Mouse (Mus musculus) heart, adult 2 months (tissue): Measurements from ENCODE around the gene Pdgfb. TPM values are rescaled to one million over a fixed set of nuclear protein-coding genes. Genes with fewer than 3 reads are reported as not detected.

Experiments
- DNase-seq, 2 experiments: peaks; one replicate each; pipeline ENCODE4 v3.0.0; 2021
- H3K27ac ChIP-seq: fragments of 200-600 bp; 2 replicates; pipeline ENCODE4 v1.8.1; 2022
- H3K27me3 ChIP-seq: fragments of 200-500 bp; 2 replicates; pipeline ENCODE4 v1.6.1; 2012; ENCODE audit warnings: mild to moderate bottlenecking, low read length, inconsistent platforms, mixed read lengths; ENCODE audit not compliant: control insufficient read depth, insufficient read depth
- H3K36me3 ChIP-seq: fragments of 200-500 bp; 2 replicates; pipeline ENCODE4 v1.6.1; 2012; ENCODE audit warnings: low read length, inconsistent platforms; ENCODE audit not compliant: control insufficient read depth, insufficient read depth
- H3K4me1 ChIP-seq: fragments of 200-500 bp; 2 replicates; pipeline ENCODE4 v1.6.1; 2011; ENCODE audit warnings: low read length; ENCODE audit not compliant: control insufficient read depth, insufficient read depth
- H3K4me3 ChIP-seq: fragments of 200-600 bp; 2 replicates; pipeline ENCODE4 v1.8.1; 2022
- H3K79me2 ChIP-seq: fragments of 200-500 bp; replicated peaks from 2 replicates; pipeline ENCODE4 v1.6.1; 2012; ENCODE audit warnings: mild to moderate bottlenecking, inconsistent platforms, low read length, moderate library complexity, mixed read lengths; ENCODE audit not compliant: control insufficient read depth, insufficient read depth
- H3K9ac ChIP-seq: fragments of 200-500 bp; 2 replicates; pipeline ENCODE4 v1.6.1; 2012; ENCODE audit warnings: low read depth, mild to moderate bottlenecking, control low read depth, inconsistent platforms, low read length, mixed read lengths
- CTCF ChIP-seq: fragments of 200-600 bp; IDR thresholded peaks from 2 replicates; pipeline ENCODE4 v1.8.1; 2022; ENCODE audit warnings: antibody characterized with exemption, mild to moderate bottlenecking, moderate library complexity
- EP300 ChIP-seq: fragments of 200-500 bp; IDR thresholded peaks from 2 replicates; pipeline ENCODE4 v1.6.1; 2011; ENCODE audit warnings: low read depth, low read length, control low read depth; ENCODE audit not compliant: insufficient read depth
- POLR2A ChIP-seq: fragments of 200-500 bp; IDR thresholded peaks from 2 replicates; pipeline ENCODE4 v1.6.1; 2011; ENCODE audit warnings: mild to moderate bottlenecking, low read depth, low read length, control low read depth; ENCODE audit not compliant: insufficient read depth
- WGBS: fragments of 180-500 bp; shearing (Covaris S2); methylation state at CpG from one replicate; pipeline ENCODE4 v1.1.7; 2018; 5-methylcytosine and 5-hydroxymethylcytosine counted together
- intact Hi-C: fragments of 180-260 bp; cut with DNase I; formaldehyde crosslinking; loops from one replicate; pipeline ENCODE4 v1.15.1; 2025
- polyA plus RNA-seq: library from polyadenylated mRNA; depleted of rRNA; stranded (reverse); fragments of >200 nt; gene quantifications from 2 replicates; pipeline ENCODE4 v1.2.3, GENCODE M21; 2012
- total RNA-seq, 2 experiments: library from RNA; stranded (reverse); gene quantifications; 2 replicates each; pipeline ENCODE4 v1.2.3; 2021

Gene Pdgfb
- total and polyA plus RNA-seq, 3 experiments = 27.1 to 32.6 (median 27.3) TPM

- Histone ChIP-seq H3K4me1 (peaks cover 4% of the 10 kb centered on the region), H3K4me3 (peak overlapping the region; percentile 80), H3K9ac (peak overlapping the region; percentile 47; the same call in 1 of the 2 replicates), H3K27me3 (peaks cover 1% of the 10 kb centered on the region; the same call in 1 of the 2 replicates), H3K36me3 (no peaks in the 10 kb centered on the region), H3K79me2 (peaks cover 5% of the 10 kb centered on the region), H3K27ac (peak overlapping the region; percentile 96)
- TF ChIP-seq POLR2A (no peak), CTCF (no peak), EP300 (no peak)
- WGBS = 69% methylated on average over 7 of the region's 7 CpGs
- intact Hi-C loops = loop anchor here (2.0 kb wide), 1 partner anchor 61 kb away; no protein-coding TSS in a partner anchor
- DNase-seq = no peak
These were observed 605 bp upstream of the Pdgfb start for GRCm38 (mm10) chr15:80015211-80015952.

GRCm38 (mm10) chr15:80014031-80014320, 801 bp downstream of the Pdgfb start:
- Histone ChIP-seq H3K27ac (peak overlapping the region; percentile 96), H3K36me3 (no peaks in the 10 kb centered on the region), H3K9ac (peak overlapping the region; percentile 89), H3K79me2 (peaks cover 5% of the 10 kb centered on the region), H3K4me1 (peaks cover 1% of the 10 kb centered on the region), H3K27me3 (peaks cover 1% of the 10 kb centered on the region; the same call in 1 of the 2 replicates), H3K4me3 (peak overlapping the region; percentile 80)
- under 1% methylated on average over 37 of the region's 37 CpGs for WGBS
- no peak for TF ChIP-seq EP300
- no peak for TF ChIP-seq CTCF
- no peak for TF ChIP-seq POLR2A
- no peak for DNase-seq
- intact Hi-C loops = loop anchor here (1.0 to 2.0 kb wide), 3 partner anchors 10 to 63 kb away; no protein-coding TSS in a partner anchor

DNA sequence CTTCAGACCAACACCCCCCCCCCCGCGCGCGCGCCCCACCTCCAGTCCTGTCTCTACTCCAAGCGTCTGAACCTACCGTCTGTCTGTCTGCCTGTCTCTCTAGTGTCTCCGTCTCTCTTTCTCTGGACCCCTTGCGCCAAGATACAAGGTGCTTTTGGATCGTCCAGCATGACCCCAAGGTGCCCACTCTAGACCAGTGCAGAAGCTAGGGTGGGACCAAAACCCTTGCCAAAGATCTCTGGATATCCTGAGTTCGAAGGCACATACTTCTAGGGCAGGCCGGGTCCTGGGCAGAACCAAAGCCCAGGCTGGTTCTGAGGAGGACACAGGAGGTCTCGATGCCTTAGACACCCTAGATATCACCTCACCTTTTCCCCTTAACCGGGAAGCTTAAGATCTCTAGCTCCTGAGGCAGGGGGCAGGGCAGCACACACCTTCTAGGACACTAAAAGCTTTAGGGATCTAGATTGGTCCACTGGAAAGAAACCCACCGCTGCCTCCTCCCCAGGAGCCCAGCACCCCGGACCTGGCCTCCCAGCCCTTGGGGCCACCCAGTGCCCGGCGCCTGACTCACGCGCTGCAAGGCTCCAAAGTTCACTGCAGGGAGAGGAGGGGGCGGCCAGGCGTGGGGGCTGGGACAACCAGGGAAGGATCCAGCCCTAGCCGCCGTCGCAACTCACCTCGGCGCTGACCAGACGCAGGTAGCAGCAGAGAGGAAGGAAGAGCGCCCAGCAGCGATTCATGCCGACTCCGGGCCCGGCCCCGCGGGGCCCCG, 1.3 kb downstream of the Pdgfb start:
- Histone ChIP-seq H3K9ac (peak overlapping the region; percentile 89), H3K27ac (peak overlapping the region; percentile 96), H3K79me2 (peaks cover 5% of the 10 kb centered on the region), H3K27me3 (peaks cover 1% of the 10 kb centered on the region; the same call in 1 of the 2 replicates), H3K36me3 (no peaks in the 10 kb centered on the region), H3K4me1 (peaks cover 1% of the 10 kb centered on the region), H3K4me3 (peak overlapping the region; percentile 80)
- intact Hi-C loops = loop anchor here (1.0 to 2.0 kb wide), 3 partner anchors 9 to 63 kb away; no protein-coding TSS in a partner anchor
- TF ChIP-seq EP300 (no peak), POLR2A (no peak), CTCF (no peak)
- WGBS = 2% methylated on average over 35 of the region's 36 CpGs
- DNase-seq = peak in 1 of 2 experiments; percentile 53

GRCm38 (mm10) chr15:80012527-80013201, 2.1 kb downstream of the Pdgfb start:
- intact Hi-C loops = no loop called here
- Histone ChIP-seq H3K79me2 (peaks cover 5% of the 10 kb centered on the region), H3K27me3 (peaks cover 1% of the 10 kb centered on the region; the same call in 1 of the 2 replicates), H3K36me3 (no peaks in the 10 kb centered on the region), H3K4me1 (peaks cover 1% of the 10 kb centered on the region), H3K9ac (peak overlapping the region; percentile 89), H3K27ac (peak overlapping the region; percentile 96), H3K4me3 (peak overlapping the region; percentile 80)
- peak; percentile 75 to 77 for DNase-seq
- TF ChIP-seq CTCF (peak; percentile 26), EP300 (no peak)
- 2% methylated on average over 58 of the region's 60 CpGs for WGBS

- Histone ChIP-seq H3K4me1 (peaks cover 1% of the 10 kb centered on the region), H3K36me3 (peaks cover under 1% of the 10 kb centered on the region; the same call in 1 of the 2 replicates), H3K27me3 (peaks cover 1% of the 10 kb centered on the region; the same call in 1 of the 2 replicates), H3K27ac (peak overlapping the region; percentile 96), H3K4me3 (peak overlapping the region; percentile 80), H3K9ac (peak overlapping the region; percentile 89), H3K79me2 (peaks cover 5% of the 10 kb centered on the region)
- WGBS = 6% methylated on average over 55 of the region's 56 CpGs
- intact Hi-C loops = loop anchor here (2.0 kb wide), 1 partner anchor 61 kb away; no protein-coding TSS in a partner anchor
- TF ChIP-seq CTCF (peak; percentile 61), EP300 (no peak)
- DNase-seq = peak in 1 of 2 experiments; percentile 55
These were observed 2.8 kb downstream of the Pdgfb start for GRCm38 (mm10) chr15:80011778-80012526.
